Comparison of ENCODE assay signal across 19 mouse cellular contexts in the genomic region with DNA sequence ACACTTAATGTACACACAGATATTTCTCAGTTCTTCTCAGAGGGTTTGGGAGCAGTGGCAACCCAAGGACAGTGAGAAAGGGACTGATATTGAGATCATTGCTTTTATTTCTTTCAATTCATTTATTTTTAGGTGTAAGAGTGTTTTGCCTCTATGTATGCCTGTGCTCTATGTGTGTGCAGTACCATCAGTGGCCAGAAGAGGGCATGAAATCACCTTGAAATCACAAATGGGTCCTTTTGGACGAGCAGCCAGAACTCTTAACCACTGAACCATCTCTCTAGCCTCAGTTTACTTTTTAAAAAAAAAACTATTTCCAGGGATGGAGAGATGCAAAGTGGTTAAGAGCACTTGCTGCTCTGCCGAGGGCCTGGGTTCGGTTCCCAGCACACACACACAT. TPM values are rescaled to one million over a fixed set of nuclear protein-coding genes. Genes with fewer than 3 reads are reported as not detected.
DNase-seq lines count a peak whose midpoint lies in the region; ATAC-seq and TF ChIP-seq lines count a peak whose summit lies in the region.
"Had no signal": no experiment of that assay in that cellular context is flagged by ENCODE, and none has a peak within 500 bp of the region (broad histone marks: within the 10 kb centered on the region; RNA-seq: fewer than 3 reads in every experiment).

No protein-coding gene starts in this region.

- no peaks in the 10 kb centered on the region for H3K36me3 ChIP-seq in hindbrain, postnatal 0 days (ENCODE audit: insufficient read depth, low read length)
- no peaks in the 10 kb centered on the region for H3K36me3 ChIP-seq in hindbrain, embryonic 14.5 days (replicated peaks; ENCODE audit: control insufficient read depth, insufficient read depth)
- no peaks in the 10 kb centered on the region for H3K36me3 ChIP-seq in midbrain, postnatal 0 days (ENCODE audit: insufficient read depth, low read length)
- no peaks in the 10 kb centered on the region for H3K36me3 ChIP-seq in midbrain, embryonic 16.5 days (ENCODE audit: control insufficient read depth, insufficient read depth, low read length)
- no peaks in the 10 kb centered on the region for H3K36me3 ChIP-seq in splenic B cell, adult 2 months (ENCODE audit: control insufficient read depth, insufficient read depth, low read length, poor library complexity, severe bottlenecking)
- no peaks in the 10 kb centered on the region for H3K36me3 ChIP-seq in forebrain, embryonic 10.5 days (replicated peaks)
- H3K36me3 ChIP-seq: embryonic facial prominence, embryonic 15.5 days; forebrain, embryonic 15.5 days; G1E; hindbrain, embryonic 15.5 days; limb, embryonic 10.5 days had no signal

- H3K4me1 ChIP-seq in hindbrain, postnatal 0 days (ENCODE audit: insufficient read depth, low read length) = no peaks in the 10 kb centered on the region
- no peaks in the 10 kb centered on the region for H3K4me1 ChIP-seq in hindbrain, embryonic 14.5 days (replicated peaks; ENCODE audit: control insufficient read depth, insufficient read depth, low read length)
- no peaks in the 10 kb centered on the region for H3K4me1 ChIP-seq in midbrain, postnatal 0 days (ENCODE audit: insufficient read depth, low read length)
- no peaks in the 10 kb centered on the region for H3K4me1 ChIP-seq in midbrain, embryonic 16.5 days (ENCODE audit: control insufficient read depth, insufficient read depth, low read length)
- H3K4me1 ChIP-seq in forebrain, embryonic 10.5 days = peaks cover 7% of the 10 kb centered on the region; the same call in 1 of the 2 replicates
- H3K4me1 ChIP-seq: forebrain, embryonic 15.5 days; hindbrain, embryonic 15.5 days had no signal

- WGBS in hindbrain, postnatal 0 days = 90% methylated on average over 3 of the region's 3 CpGs
- WGBS in hindbrain, embryonic 14.5 days = 93% methylated on average over 3 of the region's 3 CpGs
- 95% methylated on average over 3 of the region's 3 CpGs for WGBS in midbrain, postnatal 0 days
- WGBS in midbrain, embryonic 16.5 days = 94% methylated on average over 3 of the region's 3 CpGs
- WGBS in forebrain, embryonic 10.5 days = 92% methylated on average over 3 of the region's 3 CpGs

- no peak overlapping the region for H3K4me3 ChIP-seq in hindbrain, postnatal 0 days (ENCODE audit: low read length)
- no peak overlapping the region for H3K4me3 ChIP-seq in hindbrain, embryonic 14.5 days (replicated peaks; ENCODE audit: low read length)
- no peak overlapping the region for H3K4me3 ChIP-seq in midbrain, postnatal 0 days (ENCODE audit: low read depth, low read length)
- no peak overlapping the region for H3K4me3 ChIP-seq in midbrain, embryonic 16.5 days (ENCODE audit: low read depth, low read length)
- no peak overlapping the region for H3K4me3 ChIP-seq in forebrain, embryonic 10.5 days
- H3K4me3 ChIP-seq: embryonic facial prominence, embryonic 15.5 days; forebrain, embryonic 15.5 days; hindbrain, embryonic 15.5 days; limb, embryonic 10.5 days had no signal

- no peaks in the 10 kb centered on the region for H3K27me3 ChIP-seq in hindbrain, postnatal 0 days (ENCODE audit: insufficient read depth, low read length)
- H3K27me3 ChIP-seq in hindbrain, embryonic 14.5 days (ENCODE audit: control insufficient read depth, insufficient read depth, low read length) = no peaks in the 10 kb centered on the region
- H3K27me3 ChIP-seq in midbrain, postnatal 0 days (ENCODE audit: insufficient read depth, low read length) = no peaks in the 10 kb centered on the region
- H3K27me3 ChIP-seq in midbrain, embryonic 16.5 days (ENCODE audit: control insufficient read depth, insufficient read depth, low read depth, low read length) = no peaks in the 10 kb centered on the region
- no peaks in the 10 kb centered on the region for H3K27me3 ChIP-seq in splenic B cell, adult 2 months (ENCODE audit: control insufficient read depth, insufficient read depth, low read length, poor library complexity, severe bottlenecking)
- no peaks in the 10 kb centered on the region for H3K27me3 ChIP-seq in forebrain, embryonic 10.5 days (ENCODE audit: poor library complexity, severe bottlenecking)
- H3K27me3 ChIP-seq: embryonic facial prominence, embryonic 15.5 days; forebrain, embryonic 15.5 days; hindbrain, embryonic 15.5 days had no signal

- H3K27ac ChIP-seq in hindbrain, postnatal 0 days = no peak overlapping the region
- no peak overlapping the region for H3K27ac ChIP-seq in hindbrain, embryonic 14.5 days
- no peak overlapping the region for H3K27ac ChIP-seq in midbrain, postnatal 0 days (ENCODE audit: low read depth, low read length)
- no peak overlapping the region for H3K27ac ChIP-seq in midbrain, embryonic 16.5 days (ENCODE audit: low read length)
- no peak overlapping the region for H3K27ac ChIP-seq in forebrain, embryonic 10.5 days
- H3K27ac ChIP-seq: embryonic facial prominence, embryonic 15.5 days; forebrain, embryonic 15.5 days; hindbrain, embryonic 15.5 days; limb, embryonic 10.5 days had no signal

- H3K9me3 ChIP-seq in hindbrain, postnatal 0 days (ENCODE audit: low read length) = no peaks in the 10 kb centered on the region
- H3K9me3 ChIP-seq in hindbrain, embryonic 14.5 days (ENCODE audit: control insufficient read depth, low read length) = 0 out of 2 replicates have a peak, but pooled peaks cover 3% of the 10 kb centered on the region
- H3K9me3 ChIP-seq in midbrain, postnatal 0 days (ENCODE audit: low read length) = no peaks in the 10 kb centered on the region
- H3K9me3 ChIP-seq in midbrain, embryonic 16.5 days (replicated peaks; ENCODE audit: control insufficient read depth, low read length, poor library complexity, severe bottlenecking) = no peaks in the 10 kb centered on the region; the same call in 1 of the 2 replicates
- peaks cover 7% of the 10 kb centered on the region; the same call in 1 of the 2 replicates for H3K9me3 ChIP-seq in forebrain, embryonic 10.5 days
- H3K9me3 ChIP-seq: embryonic facial prominence, embryonic 15.5 days; hindbrain, embryonic 15.5 days; limb, embryonic 10.5 days had no signal

- TF ChIP-seq CTCF in hindbrain, postnatal 0 days (IDR thresholded peaks at IDR 0.05; ENCODE audit: low read depth) = peak; percentile 49
- TF ChIP-seq CTCF in midbrain, postnatal 0 days (IDR thresholded peaks at IDR 0.05) = peak; percentile 45; the same call in 1 of the 2 replicates

- no peak overlapping the region for H3K9ac ChIP-seq in hindbrain, postnatal 0 days (replicated peaks; ENCODE audit: low read length)
- H3K9ac ChIP-seq in hindbrain, embryonic 14.5 days = no peak overlapping the region
- H3K9ac ChIP-seq in midbrain, postnatal 0 days (replicated peaks; ENCODE audit: low read length, poor library complexity, severe bottlenecking) = no peak overlapping the region
- H3K9ac ChIP-seq in midbrain, embryonic 16.5 days (ENCODE audit: low read depth, low read length) = no peak overlapping the region
- H3K9ac ChIP-seq: embryonic facial prominence, embryonic 15.5 days; forebrain, embryonic 15.5 days; hindbrain, embryonic 15.5 days had no signal

- ATAC-seq in hindbrain, postnatal 0 days = no peak
- no peak for ATAC-seq in hindbrain, embryonic 14.5 days (ENCODE audit: low FRiP score)
- ATAC-seq in midbrain, postnatal 0 days (ENCODE audit: low FRiP score) = no peak
- ATAC-seq in midbrain, embryonic 16.5 days = no peak
- ATAC-seq: forebrain, embryonic 15.5 days had no signal

- DNase-seq in hindbrain, postnatal 0 days (ENCODE audit: low spot score) = no peak
- DNase-seq in hindbrain, embryonic 14.5 days (ENCODE audit: low spot score) = no peak
- DNase-seq in midbrain, postnatal 0 days (ENCODE audit: low spot score) = no peak
- DNase-seq in NIH3T3 (ENCODE audit: low read depth) = peak; percentile 37
- peak; percentile 32 for DNase-seq in splenic B cell, adult 2 months (ENCODE audit: low read depth, low spot score)
- DNase-seq in right cerebral cortex, postnatal 10 days (ENCODE audit: low spot score in 2 of 2) = no peak
- no peak for DNase-seq in forebrain, embryonic 10.5 days (ENCODE audit: extremely low spot score, low spot score)
- DNase-seq: cerebellum, adult 11-12 months; gastrocnemius, postnatal 14 days; kidney, adult 9 months; lung, adult 2 months; right cerebral cortex, postnatal 14 days; thymus, postnatal 25 days had no signal

- H3K4me2 ChIP-seq in hindbrain, postnatal 0 days (ENCODE audit: low read depth, low read length) = no peak overlapping the region
- no peak overlapping the region for H3K4me2 ChIP-seq in hindbrain, embryonic 14.5 days (replicated peaks)
- H3K4me2 ChIP-seq in midbrain, postnatal 0 days (ENCODE audit: low read depth, low read length, poor library complexity, severe bottlenecking) = no peak overlapping the region
- H3K4me2 ChIP-seq in midbrain, embryonic 16.5 days (ENCODE audit: low read length) = no peak overlapping the region
- H3K4me2 ChIP-seq: embryonic facial prominence, embryonic 15.5 days; forebrain, embryonic 15.5 days; hindbrain, embryonic 15.5 days had no signal

RNA-seq across cellular contexts. Expression of gene Srsf5, which starts 56.0 kb away (rescaled TPM):
- 222 and 291 TPM in 2 replicates for total RNA-seq in hindbrain, postnatal 0 days (2014; rRNA removed)
- 486 and 514 TPM in 2 replicates for polyA plus RNA-seq in hindbrain, postnatal 0 days (2015; fragmentation: Nextera tagmentation; extraction: Ambion mirVana)
- polyA plus RNA-seq in hindbrain, embryonic 14.5 days (2014; fragmentation: Nextera tagmentation; extraction: Ambion mirVana) = 248 and 256 TPM in 2 replicates
- total RNA-seq in midbrain, postnatal 0 days (2014; rRNA removed) = 252 and 341 TPM in 2 replicates
- 422 and 475 TPM in 2 replicates for polyA plus RNA-seq in midbrain, postnatal 0 days (2015; fragmentation: Nextera tagmentation; extraction: Ambion mirVana)
- polyA plus RNA-seq in midbrain, embryonic 16.5 days (2015; fragmentation: Nextera tagmentation; extraction: Ambion mirVana) = 426 and 452 TPM in 2 replicates
- 538 and 563 TPM in 2 replicates for polyA plus RNA-seq in forebrain, embryonic 10.5 days (2016; fragmentation: Nextera tagmentation; extraction: Ambion mirVana)

Comparison
In these comparisons a context has a peak if more than half of its experiments do, and no peak if none do; other contexts are left out.
1. DNase-seq: peak in NIH3T3 (single experiment) and splenic B cell, adult 2 months (single experiment); none in hindbrain, postnatal 0 days (single experiment), hindbrain, embryonic 14.5 days (single experiment), midbrain, postnatal 0 days (single experiment), right cerebral cortex, postnatal 10 days (0 of 2) and forebrain, embryonic 10.5 days (single experiment).